12 mouse cellular contexts compared by ENCODE assay signal in the genomic region with DNA sequence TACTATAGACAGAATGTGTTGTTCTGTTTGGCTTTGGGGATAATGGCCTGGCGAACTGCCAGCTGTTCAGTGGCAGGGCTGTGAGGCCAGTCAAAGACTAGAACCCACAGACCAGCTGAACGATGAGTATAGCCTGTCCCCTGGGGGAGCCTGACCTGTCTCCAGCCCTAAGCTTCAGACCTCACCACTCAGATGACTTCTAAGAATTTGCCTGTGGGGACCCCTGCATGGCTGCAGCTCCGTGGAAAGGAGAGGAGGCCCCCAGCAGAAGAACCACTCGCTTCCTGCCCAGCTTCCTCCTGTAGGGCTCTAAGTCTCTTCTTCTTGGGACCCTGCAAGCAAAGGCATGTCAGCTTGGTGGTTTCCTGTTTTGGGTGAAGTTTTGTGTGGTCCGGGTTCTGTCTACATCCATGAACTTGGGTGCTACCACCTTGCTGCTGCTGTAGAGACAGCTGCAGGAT. TPM values are rescaled to one million over a fixed set of nuclear protein-coding genes. Genes with fewer than 3 reads are reported as not detected.
DNase-seq lines count a peak whose midpoint lies in the region; ATAC-seq and TF ChIP-seq lines count a peak whose summit lies in the region.
"Had no signal": no experiment of that assay in that cellular context is flagged by ENCODE, and none has a peak within 500 bp of the region (broad histone marks: within the 10 kb centered on the region; RNA-seq: fewer than 3 reads in every experiment).

No protein-coding gene starts in this region.

- H3K4me1 ChIP-seq in neural tube, embryonic 15.5 days = peaks cover 9% of the 10 kb centered on the region; the same call in 1 of the 2 replicates
- peaks cover 29% of the 10 kb centered on the region for H3K4me1 ChIP-seq in liver, embryonic 15.5 days (replicated peaks)

- 77% methylated on average over 5 of the region's 5 CpGs for WGBS in neural tube, embryonic 15.5 days
- WGBS in liver, embryonic 15.5 days (ENCODE audit: insufficient replicate concordance) = 29% methylated on average over 5 of the region's 5 CpGs

- H3K9me3 ChIP-seq in neural tube, embryonic 15.5 days (replicated peaks) = no peaks in the 10 kb centered on the region
- no peaks in the 10 kb centered on the region for H3K9me3 ChIP-seq in liver, embryonic 15.5 days (replicated peaks)
- H3K9me3 ChIP-seq: embryonic facial prominence, embryonic 12.5 days; limb, embryonic 13.5 days; midbrain, embryonic 10.5 days had no signal

- intact Hi-C loops in gastrocnemius, adult 2 months (cut with DNase I) = no loop called here
- intact Hi-C loops in gastrocnemius, postnatal 36 days (cut with DNase I) = no loop called here

- TF ChIP-seq CTCF in gastrocnemius, adult 2 months (IDR thresholded peaks at IDR 0.05) = no peak

- no peak for DNase-seq in gastrocnemius, adult 2 months
- no peak for DNase-seq in gastrocnemius, postnatal 36 days
- no peak for DNase-seq in neural tube, embryonic 10.5 days (ENCODE audit: extremely low spot score, low spot score)
- DNase-seq in thymus, postnatal 14 days = peak; percentile 79
- no peak for DNase-seq in layer of hippocampus, adult 9-11 months
- DNase-seq in MN1 (ENCODE audit: low spot score) = no peak
- DNase-seq: kidney, postnatal 4 days had no signal

- no peaks in the 10 kb centered on the region for H3K27me3 ChIP-seq in neural tube, embryonic 15.5 days (replicated peaks)
- H3K27me3 ChIP-seq in liver, embryonic 15.5 days = no peaks in the 10 kb centered on the region
- H3K27me3 ChIP-seq: embryonic facial prominence, embryonic 12.5 days; limb, embryonic 13.5 days had no signal

- no peak overlapping the region for H3K9ac ChIP-seq in neural tube, embryonic 15.5 days (replicated peaks)
- H3K9ac ChIP-seq in liver, embryonic 15.5 days = no peak overlapping the region
- H3K9ac ChIP-seq: embryonic facial prominence, embryonic 12.5 days; limb, embryonic 13.5 days had no signal

- H3K4me3 ChIP-seq in gastrocnemius, adult 2 months = no peak overlapping the region
- H3K4me3 ChIP-seq in neural tube, embryonic 15.5 days (replicated peaks) = no peak overlapping the region
- no peak overlapping the region for H3K4me3 ChIP-seq in liver, embryonic 15.5 days (replicated peaks)
- H3K4me3 ChIP-seq: embryonic facial prominence, embryonic 12.5 days; limb, embryonic 13.5 days; midbrain, embryonic 10.5 days had no signal

- H3K4me2 ChIP-seq in neural tube, embryonic 15.5 days = no peak overlapping the region
- H3K4me2 ChIP-seq in liver, embryonic 15.5 days = no peak overlapping the region
- H3K4me2 ChIP-seq: embryonic facial prominence, embryonic 12.5 days; limb, embryonic 13.5 days had no signal

- peak overlapping the region; percentile 53; the same call in 1 of the 2 replicates for H3K27ac ChIP-seq in gastrocnemius, adult 2 months
- no peak overlapping the region for H3K27ac ChIP-seq in neural tube, embryonic 15.5 days (replicated peaks)
- H3K27ac ChIP-seq in liver, embryonic 15.5 days (replicated peaks) = peak overlapping the region; percentile 46; the same call in 1 of the 2 replicates
- H3K27ac ChIP-seq: embryonic facial prominence, embryonic 12.5 days; limb, embryonic 13.5 days; midbrain, embryonic 10.5 days had no signal

- ATAC-seq in neural tube, embryonic 15.5 days (ENCODE audit: low FRiP score) = 0 out of 2 replicates have a peak, but pooled peaks have one; percentile 49
- no peak for ATAC-seq in liver, embryonic 15.5 days (ENCODE audit: insufficient read depth)

- H3K36me3 ChIP-seq in neural tube, embryonic 15.5 days = no peaks in the 10 kb centered on the region
- peaks cover 14% of the 10 kb centered on the region for H3K36me3 ChIP-seq in liver, embryonic 15.5 days (replicated peaks)
- H3K36me3 ChIP-seq: embryonic facial prominence, embryonic 12.5 days; limb, embryonic 13.5 days; midbrain, embryonic 10.5 days had no signal

RNA-seq across cellular contexts. Expression of gene Vsir, which starts 24.0 kb away (rescaled TPM):
- 1 to 10 TPM; 6.2 to 6.4 TPM for total RNA-seq in gastrocnemius, adult 2 months (2021)
- total RNA-seq in gastrocnemius, postnatal 36 days (2021) = 1 to 10 TPM; 5.6 to 8.2 TPM
- polyA plus RNA-seq in neural tube, embryonic 15.5 days (2015; fragmentation: Nextera tagmentation; extraction: Ambion mirVana) = 4.5 and 4.6 TPM in 2 replicates
- polyA plus RNA-seq in liver, embryonic 15.5 days (2015; fragmentation: Nextera tagmentation; extraction: Ambion mirVana) = 11.0 and 11.4 TPM in 2 replicates

RNA-seq across cellular contexts. Expression of gene Gm17455, which starts 28.9 kb away (rescaled TPM):
- total RNA-seq in gastrocnemius, adult 2 months (2021) = under 1 TPM in 1 of 2 experiments, not detected in 1; 0.31 TPM
- total RNA-seq in gastrocnemius, postnatal 36 days (2021) = not detected
- polyA plus RNA-seq in neural tube, embryonic 15.5 days (2015; fragmentation: Nextera tagmentation; extraction: Ambion mirVana) = 11.3 and 12.5 TPM in 2 replicates
- polyA plus RNA-seq in liver, embryonic 15.5 days (2015; fragmentation: Nextera tagmentation; extraction: Ambion mirVana) = 0.22 TPM in 1 of 2 replicates, not detected in the other
